Mouse (Mus musculus): ENCODE data around the gene Abcc8. TPM values are rescaled to one million over a fixed set of nuclear protein-coding genes. Genes with fewer than 3 reads are reported as not detected.

The Abcc8 gene
- 30.1 and 31.8 TPM in 2 replicates for polyA plus RNA-seq (2015; fragmentation: Nextera tagmentation; extraction: Ambion mirVana)

- WGBS = under 1% methylated on average over 65 of the region's 75 CpGs
- H3K27ac ChIP-seq (replicated peaks) = no peak within 1 kb of the TSS
- H3K4me2 ChIP-seq (replicated peaks) = peak within 1 kb of the TSS; percentile 76
- peak within 1 kb of the TSS; percentile 53 for H3K4me3 ChIP-seq
- H3K9ac ChIP-seq (replicated peaks) = peak within 1 kb of the TSS; percentile 58
- H3K4me1 ChIP-seq = peaks cover 18% of the 10 kb centered on the region
- ATAC-seq (replicated peaks) = peak; percentile 73
- no peaks in the 10 kb centered on the region for H3K36me3 ChIP-seq
- peaks cover 9% of the 10 kb centered on the region; the same call in 1 of the 2 replicates for H3K27me3 ChIP-seq
- no peaks in the 10 kb centered on the region for H3K9me3 ChIP-seq
These were observed at the start of gene Abcc8 for GRCm38 (mm10) chr7:46179431-46180275. Abcc8 (minus strand) TSS chr7:46180033.

- H3K27ac ChIP-seq (replicated peaks) = peak overlapping the region; percentile 66
These were observed 47.1 kb upstream of the Abcc8 start for GRCm38 (mm10) chr7:46226936-46227335.

GRCm38 (mm10) chr7:46226253-46226652 lies 46.4 kb upstream of the Abcc8 start:
- Histone ChIP-seq H3K4me2 (replicated peaks) (no peak overlapping the region), H3K27me3 (no peaks in the 10 kb centered on the region), H3K4me1 (peaks cover 20% of the 10 kb centered on the region), H3K9me3 (no peaks in the 10 kb centered on the region), H3K27ac (replicated peaks) (peak overlapping the region; percentile 66), H3K9ac (replicated peaks) (no peak overlapping the region), H3K36me3 (no peaks in the 10 kb centered on the region), H3K4me3 (no peak overlapping the region)
- no peak for ATAC-seq (replicated peaks)
- 28% methylated on average over 7 of the region's 7 CpGs for WGBS

More at GRCm38 (mm10) chr7:46226936-46227335, 47.1 kb upstream of the Abcc8 start:
- 33% methylated on average over 4 of the region's 4 CpGs for WGBS
- Histone ChIP-seq H3K4me1 (peaks cover 20% of the 10 kb centered on the region), H3K36me3 (no peaks in the 10 kb centered on the region), H3K9ac (replicated peaks) (no peak overlapping the region), H3K9me3 (no peaks in the 10 kb centered on the region), H3K27me3 (no peaks in the 10 kb centered on the region), H3K4me3 (no peak overlapping the region), H3K4me2 (replicated peaks) (no peak overlapping the region)
- ATAC-seq (replicated peaks) = peak; percentile 88

DNA sequence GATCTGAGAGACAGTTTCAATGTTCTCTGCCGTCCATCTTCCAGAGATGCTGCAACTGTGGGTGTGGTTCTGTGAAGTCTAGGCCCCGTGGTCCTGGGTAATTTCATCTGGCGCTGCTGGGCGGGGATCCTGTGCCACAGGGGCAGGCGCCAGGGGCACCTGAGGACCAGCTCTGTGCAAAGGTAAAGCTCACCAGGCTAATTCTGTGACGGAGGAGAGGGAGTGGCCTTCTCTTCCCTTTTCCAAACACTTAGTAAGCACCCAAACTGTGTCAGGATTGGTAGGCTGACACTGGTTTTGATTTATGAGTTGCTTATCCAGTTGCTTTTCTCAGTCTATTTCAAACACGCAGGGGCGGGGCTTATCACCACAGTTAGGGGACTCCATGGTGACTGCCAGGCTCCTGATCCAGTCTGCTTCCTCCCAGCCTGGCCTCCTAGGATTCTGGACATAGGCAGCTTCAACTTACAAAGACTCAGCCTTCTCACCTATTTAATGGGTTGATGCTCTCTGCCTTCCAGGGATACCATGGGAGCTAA lies 40.8 kb upstream of the Abcc8 start:
- Histone ChIP-seq H3K4me3 (no peak overlapping the region), H3K9me3 (no peaks in the 10 kb centered on the region), H3K27me3 (no peaks in the 10 kb centered on the region), H3K4me1 (peaks cover 6% of the 10 kb centered on the region; the same call in 1 of the 2 replicates), H3K27ac (replicated peaks) (no peak overlapping the region), H3K9ac (replicated peaks) (no peak overlapping the region), H3K4me2 (replicated peaks) (no peak overlapping the region), H3K36me3 (no peaks in the 10 kb centered on the region)
- no peak for ATAC-seq (replicated peaks)
- WGBS = 81% methylated on average over 8 of the region's 8 CpGs

GRCm38 (mm10) chr7:46218415-46218814 lies 38.6 kb upstream of the Abcc8 start:
- Histone ChIP-seq H3K9me3 (no peaks in the 10 kb centered on the region), H3K36me3 (no peaks in the 10 kb centered on the region), H3K4me1 (peaks cover 6% of the 10 kb centered on the region; the same call in 1 of the 2 replicates), H3K27ac (replicated peaks) (no peak overlapping the region), H3K4me2 (replicated peaks) (no peak overlapping the region), H3K4me3 (no peak overlapping the region), H3K27me3 (no peaks in the 10 kb centered on the region), H3K9ac (replicated peaks) (no peak overlapping the region)
- WGBS = 9% methylated on average over 11 of the region's 11 CpGs
- peak; percentile 57; the same call in 1 of the 2 replicates for ATAC-seq (replicated peaks)

DNA sequence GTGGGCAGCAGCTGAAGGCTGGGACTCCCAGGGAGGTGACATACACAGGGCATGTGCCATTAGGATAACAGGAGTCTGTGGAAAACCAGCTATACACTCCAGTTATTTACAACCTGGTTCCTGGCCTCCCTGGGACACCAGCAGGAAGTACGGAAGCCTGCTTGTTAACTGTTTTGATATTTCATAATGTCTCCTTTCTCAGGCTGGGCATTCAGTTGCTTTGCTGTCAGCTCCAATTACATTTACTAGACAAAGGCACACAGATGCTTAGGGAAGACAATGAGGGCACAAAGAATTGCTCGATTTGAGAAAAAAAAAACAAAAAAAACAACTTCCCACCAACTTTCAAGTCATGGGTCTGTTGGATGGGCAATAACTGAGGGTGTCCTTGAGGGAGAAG lies 36.6 kb upstream of the Abcc8 start:
- no peak overlapping the region for H3K9ac ChIP-seq (replicated peaks)
- H3K27me3 ChIP-seq = no peaks in the 10 kb centered on the region
- H3K4me3 ChIP-seq = no peak overlapping the region
- no peak for ATAC-seq (replicated peaks)
- H3K4me1 ChIP-seq = peaks cover 10% of the 10 kb centered on the region; the same call in 1 of the 2 replicates
- no peak overlapping the region for H3K27ac ChIP-seq (replicated peaks)
- 41% methylated on average over 2 of the region's 2 CpGs for WGBS
- H3K36me3 ChIP-seq = no peaks in the 10 kb centered on the region
- no peaks in the 10 kb centered on the region for H3K9me3 ChIP-seq
- no peak overlapping the region for H3K4me2 ChIP-seq (replicated peaks)

DNA sequence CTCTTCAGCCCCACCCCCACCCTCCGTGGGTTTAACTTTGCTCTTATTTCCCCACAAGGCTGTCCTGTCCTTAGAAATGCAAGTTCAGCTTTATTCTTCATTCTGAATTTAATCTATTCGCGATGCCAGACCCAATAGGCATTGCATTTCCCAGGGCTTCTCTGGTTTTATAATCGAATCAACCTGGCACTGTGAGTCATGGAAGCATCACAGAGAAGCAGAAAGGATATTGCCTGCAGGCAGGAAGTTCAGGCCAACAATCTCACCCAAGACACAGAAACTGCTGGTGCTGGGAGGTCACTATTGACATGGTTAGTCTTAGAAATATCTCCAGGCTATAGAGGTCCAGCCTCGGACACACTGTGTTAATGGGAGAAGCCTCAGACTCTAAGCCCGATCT lies 30.4 kb upstream of the Abcc8 start:
- no peaks in the 10 kb centered on the region for H3K36me3 ChIP-seq
- H3K27ac ChIP-seq (replicated peaks) = no peak overlapping the region
- 84% methylated on average over 6 of the region's 6 CpGs for WGBS
- H3K4me1 ChIP-seq = peaks cover 4% of the 10 kb centered on the region; the same call in 1 of the 2 replicates
- H3K4me2 ChIP-seq (replicated peaks) = no peak overlapping the region
- H3K27me3 ChIP-seq = no peaks in the 10 kb centered on the region
- H3K9ac ChIP-seq (replicated peaks) = no peak overlapping the region
- ATAC-seq (replicated peaks) = no peak
- no peaks in the 10 kb centered on the region for H3K9me3 ChIP-seq
- H3K4me3 ChIP-seq = no peak overlapping the region

DNA sequence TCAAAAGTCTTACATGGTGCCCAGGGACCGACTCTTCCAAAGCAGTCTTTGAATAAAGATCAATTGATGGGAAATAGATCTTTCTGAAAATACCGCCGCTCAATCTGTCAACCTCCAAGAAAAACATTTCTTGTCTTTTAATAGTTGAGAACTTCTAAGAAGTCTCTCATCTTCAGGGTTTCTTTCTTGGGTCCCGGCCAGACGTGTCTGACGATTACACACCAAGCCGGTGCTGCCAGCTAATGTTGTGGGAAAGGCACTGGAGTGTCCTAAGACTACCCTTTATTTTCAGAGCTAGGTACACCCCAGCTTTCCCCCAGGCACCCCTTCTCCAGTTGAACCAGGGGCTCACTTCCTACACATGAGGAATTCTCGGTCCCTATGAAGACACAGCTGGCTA lies 28.3 kb upstream of the Abcc8 start:
- ATAC-seq (replicated peaks) = no peak
- WGBS = 92% methylated on average over 8 of the region's 8 CpGs
- H3K4me1 ChIP-seq = peaks cover 2% of the 10 kb centered on the region; the same call in 1 of the 2 replicates

GRCm38 (mm10) chr7:46204775-46205174 lies 24.9 kb upstream of the Abcc8 start:
- ATAC-seq (replicated peaks) = no peak
- Histone ChIP-seq H3K4me2 (replicated peaks) (no peak overlapping the region), H3K27ac (replicated peaks) (no peak overlapping the region), H3K27me3 (no peaks in the 10 kb centered on the region), H3K36me3 (no peaks in the 10 kb centered on the region), H3K9ac (replicated peaks) (no peak overlapping the region), H3K4me3 (no peak overlapping the region), H3K9me3 (no peaks in the 10 kb centered on the region), H3K4me1 (peaks cover 11% of the 10 kb centered on the region)
- WGBS = 73% methylated on average over 6 of the region's 6 CpGs

More for the DNA sequence above, 28.3 kb upstream of the Abcc8 start:
- Histone ChIP-seq H3K4me2 (replicated peaks) (no peak overlapping the region), H3K36me3 (no peaks in the 10 kb centered on the region), H3K27me3 (no peaks in the 10 kb centered on the region), H3K9ac (replicated peaks) (no peak overlapping the region), H3K27ac (replicated peaks) (no peak overlapping the region), H3K9me3 (no peaks in the 10 kb centered on the region), H3K4me3 (no peak overlapping the region)

- Histone ChIP-seq H3K9ac (replicated peaks) (no peak overlapping the region), H3K36me3 (no peaks in the 10 kb centered on the region), H3K27me3 (no peaks in the 10 kb centered on the region), H3K4me1 (peaks cover 11% of the 10 kb centered on the region), H3K4me2 (replicated peaks) (no peak overlapping the region), H3K9me3 (no peaks in the 10 kb centered on the region), H3K4me3 (no peak overlapping the region), H3K27ac (replicated peaks) (no peak overlapping the region)
- whole genome bisulfite sequencing = 42% methylated on average over 11 of the region's 11 CpGs
- ATAC-seq (replicated peaks) = peak; percentile 56
These were observed 24.2 kb upstream of the Abcc8 start for GRCm38 (mm10) chr7:46204046-46204471.

DNA sequence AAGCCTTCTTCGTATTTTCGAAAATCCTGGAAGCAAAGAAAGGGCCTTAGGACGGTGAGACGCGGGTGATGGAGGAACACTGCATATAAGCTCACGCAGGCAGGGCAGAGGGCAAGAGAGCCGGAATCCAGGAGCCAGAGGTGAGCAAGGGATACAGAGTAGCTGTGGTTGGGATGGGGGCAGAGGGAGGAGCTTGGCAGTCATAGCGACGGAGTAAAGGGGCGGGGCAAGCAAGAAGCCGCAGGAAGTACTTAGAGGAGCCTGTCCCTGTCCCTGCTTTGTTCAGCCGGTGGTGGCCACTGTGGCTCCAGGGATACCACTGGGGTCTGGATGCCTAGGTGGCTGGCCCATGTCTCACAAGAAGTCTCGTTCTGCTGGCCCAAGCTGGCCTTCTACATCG lies 21.8 kb upstream of the Abcc8 start:
- H3K36me3 ChIP-seq = no peaks in the 10 kb centered on the region
- H3K4me1 ChIP-seq = peaks cover 11% of the 10 kb centered on the region
- no peak overlapping the region for H3K27ac ChIP-seq (replicated peaks)
- 11% methylated on average over 14 of the region's 14 CpGs for WGBS
- no peak overlapping the region for H3K9ac ChIP-seq (replicated peaks)
- no peak overlapping the region for H3K4me3 ChIP-seq
- peak overlapping the region; percentile 24 for H3K4me2 ChIP-seq (replicated peaks)
- ATAC-seq (replicated peaks) = peak; percentile 14; the same call in 1 of the 2 replicates
- H3K9me3 ChIP-seq = no peaks in the 10 kb centered on the region
- no peaks in the 10 kb centered on the region for H3K27me3 ChIP-seq

GRCm38 (mm10) chr7:46200021-46200420 lies 20.2 kb upstream of the Abcc8 start:
- peaks cover 11% of the 10 kb centered on the region for H3K4me1 ChIP-seq
- H3K9ac ChIP-seq (replicated peaks) = no peak overlapping the region
- ATAC-seq (replicated peaks) = no peak
- WGBS = 54% methylated on average over 6 of the region's 6 CpGs
- H3K9me3 ChIP-seq = no peaks in the 10 kb centered on the region
- no peaks in the 10 kb centered on the region for H3K36me3 ChIP-seq
- no peak overlapping the region for H3K4me2 ChIP-seq (replicated peaks)
- no peak overlapping the region for H3K27ac ChIP-seq (replicated peaks)
- H3K4me3 ChIP-seq = no peak overlapping the region
- no peaks in the 10 kb centered on the region for H3K27me3 ChIP-seq
